Mouse (Mus musculus): Measurements from ENCODE around the gene Tmem248. TPM values are rescaled to one million over a fixed set of nuclear protein-coding genes. Genes with fewer than 3 reads are reported as not detected.
A peak's percentile ranks its signal among the peaks of the same experiment; 100 is the strongest.
"Not testable (repeated sequence)": the region's sequence is repeated elsewhere in the genome, so short reads cannot be mapped to it uniquely, and the experiment has no call there.

Tmem248 gene
- polyA plus RNA-seq, 1 experiment from 2014 or later: 39.6 TPM

DNA sequence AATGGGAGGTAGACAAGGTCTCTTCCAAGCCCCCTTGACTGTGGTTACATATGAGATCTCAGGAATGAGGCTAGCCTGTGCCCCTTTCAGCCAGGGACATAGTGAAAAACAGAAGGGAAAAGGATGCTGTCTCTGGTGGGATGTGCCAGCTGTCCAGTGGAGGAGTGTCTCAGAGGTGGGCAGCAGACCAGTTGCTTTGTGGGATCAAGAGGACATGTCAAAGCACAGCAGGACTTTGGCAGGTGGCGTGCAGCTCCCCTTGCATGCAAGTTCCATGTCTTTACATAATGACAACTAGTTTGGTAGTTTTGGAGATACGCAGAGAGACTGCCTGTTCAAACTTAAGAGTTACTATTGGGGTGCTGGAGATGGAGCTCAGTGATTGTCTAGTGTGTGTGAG lies 23.0 kb downstream of the Tmem248 start:
- 96% methylated on average over 2 of the region's 2 CpGs for WGBS
- H3K9ac ChIP-seq: no peak overlapping the region
- H3K9me3 ChIP-seq: no peaks in the 10 kb centered on the region
- H3K27ac ChIP-seq: no peak overlapping the region
- no peak overlapping the region for H3K4me3 ChIP-seq
- no peak for ATAC-seq (ENCODE audit: borderline replicate concordance, extremely low read depth, low FRiP score, low TSS enrichment)
- H3K4me1 ChIP-seq: no peaks in the 10 kb centered on the region
- no peaks in the 10 kb centered on the region for H3K27me3 ChIP-seq
- H3K36me3 ChIP-seq: peaks cover 90% of the 10 kb centered on the region
- no peak overlapping the region for H3K4me2 ChIP-seq

DNA sequence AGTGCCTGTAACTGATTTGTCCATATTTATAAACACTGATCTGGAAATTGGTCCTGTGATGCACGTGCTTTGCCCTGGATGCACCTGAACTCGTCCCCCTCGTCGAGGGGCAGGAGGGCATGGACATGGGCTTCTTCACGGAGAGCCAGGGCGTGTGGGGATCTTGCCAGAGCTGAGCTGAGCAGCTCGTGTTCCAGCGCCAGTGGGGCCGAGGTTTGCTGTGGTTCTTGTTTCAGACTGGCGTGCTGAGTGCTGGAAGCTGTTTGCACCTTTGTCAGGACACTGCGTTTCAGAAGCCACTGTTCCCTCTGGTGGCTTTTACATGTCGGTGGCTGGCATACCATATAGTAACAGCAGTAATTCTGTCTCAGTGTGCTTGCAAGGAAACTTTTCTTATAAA lies 24.5 kb downstream of the Tmem248 start:
- Histone ChIP-seq H3K9ac (no peak overlapping the region), H3K9me3 (no peaks in the 10 kb centered on the region), H3K4me3 (no peak overlapping the region), H3K27me3 (no peaks in the 10 kb centered on the region), H3K27ac (no peak overlapping the region), H3K36me3 (peaks cover 92% of the 10 kb centered on the region), H3K4me1 (no peaks in the 10 kb centered on the region), H3K4me2 (no peak overlapping the region)
- WGBS: 89% methylated on average over 12 of the region's 12 CpGs
- ATAC-seq (ENCODE audit: borderline replicate concordance, extremely low read depth, low FRiP score, low TSS enrichment): no peak

DNA sequence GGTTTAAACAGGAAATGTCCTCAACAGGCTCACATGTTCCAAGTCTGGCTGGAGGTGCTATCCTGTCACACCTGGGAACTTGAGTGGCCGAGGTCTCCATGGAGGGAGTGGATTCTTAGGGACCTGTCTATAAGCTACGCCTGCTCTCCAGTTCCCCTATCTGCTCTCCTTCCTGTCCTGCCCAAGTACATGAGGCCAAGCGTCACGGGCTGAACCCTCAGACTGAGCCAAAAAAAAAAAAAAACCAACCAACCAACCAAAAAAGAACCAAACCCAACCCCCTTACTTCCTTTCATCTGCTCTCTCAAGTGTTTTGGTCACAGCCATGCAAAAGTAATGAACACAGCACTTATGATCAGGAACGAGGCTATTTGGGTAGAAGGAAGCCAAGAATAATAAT lies 30.9 kb downstream of the Tmem248 start:
- Histone ChIP-seq H3K9ac (no peak overlapping the region), H3K4me3 (no peak overlapping the region), H3K27me3 (no peaks in the 10 kb centered on the region), H3K36me3 (peaks cover 95% of the 10 kb centered on the region), H3K27ac (no peak overlapping the region), H3K4me1 (no peaks in the 10 kb centered on the region), H3K4me2 (no peak overlapping the region), H3K9me3 (no peaks in the 10 kb centered on the region)
- ATAC-seq (ENCODE audit: borderline replicate concordance, extremely low read depth, low FRiP score, low TSS enrichment): no peak
- 51% methylated on average over 5 of the region's 5 CpGs for WGBS

- peak overlapping the region; percentile 74 for H3K4me3 ChIP-seq
- H3K27ac ChIP-seq: peak overlapping the region; percentile 84
- H3K9ac ChIP-seq: peak overlapping the region; percentile 70
- ATAC-seq (ENCODE audit: borderline replicate concordance, extremely low read depth, low FRiP score, low TSS enrichment): no peak
- H3K27me3 ChIP-seq: no peaks in the 10 kb centered on the region
- H3K36me3 ChIP-seq: peaks cover 37% of the 10 kb centered on the region
- H3K9me3 ChIP-seq: no peaks in the 10 kb centered on the region
- peaks cover 22% of the 10 kb centered on the region for H3K4me1 ChIP-seq
- WGBS: 8% methylated on average over 19 of the region's 19 CpGs
- H3K4me2 ChIP-seq: peak overlapping the region; percentile 93
Observed at GRCm38 (mm10) chr5:130254164-130255016, 37.5 kb downstream of the Tmem248 start.

GRCm38 (mm10) chr5:130255017-130255720 lies 38.3 kb downstream of the Tmem248 start, which contains the start of the genes Sbds and Tyw1:
Gene Sbds, minus strand, starts transcription at chr5:130255530.
Gene Tyw1, plus strand, starts transcription at chr5:130255619.
- Histone ChIP-seq H3K9ac (peak within 1 kb of the TSS; percentile 70), H3K9me3 (no peaks in the 10 kb centered on the region), H3K4me2 (peak within 1 kb of the TSS; percentile 93), H3K4me1 (peaks cover 22% of the 10 kb centered on the region), H3K36me3 (peaks cover 30% of the 10 kb centered on the region), H3K4me3 (peak within 1 kb of the TSS; percentile 74), H3K27me3 (no peaks in the 10 kb centered on the region), H3K27ac (peak within 1 kb of the TSS; percentile 84)
- under 1% methylated on average over 52 of the region's 52 CpGs for WGBS
- peak; percentile 87 for ATAC-seq (ENCODE audit: borderline replicate concordance, extremely low read depth, low FRiP score, low TSS enrichment)

DNA sequence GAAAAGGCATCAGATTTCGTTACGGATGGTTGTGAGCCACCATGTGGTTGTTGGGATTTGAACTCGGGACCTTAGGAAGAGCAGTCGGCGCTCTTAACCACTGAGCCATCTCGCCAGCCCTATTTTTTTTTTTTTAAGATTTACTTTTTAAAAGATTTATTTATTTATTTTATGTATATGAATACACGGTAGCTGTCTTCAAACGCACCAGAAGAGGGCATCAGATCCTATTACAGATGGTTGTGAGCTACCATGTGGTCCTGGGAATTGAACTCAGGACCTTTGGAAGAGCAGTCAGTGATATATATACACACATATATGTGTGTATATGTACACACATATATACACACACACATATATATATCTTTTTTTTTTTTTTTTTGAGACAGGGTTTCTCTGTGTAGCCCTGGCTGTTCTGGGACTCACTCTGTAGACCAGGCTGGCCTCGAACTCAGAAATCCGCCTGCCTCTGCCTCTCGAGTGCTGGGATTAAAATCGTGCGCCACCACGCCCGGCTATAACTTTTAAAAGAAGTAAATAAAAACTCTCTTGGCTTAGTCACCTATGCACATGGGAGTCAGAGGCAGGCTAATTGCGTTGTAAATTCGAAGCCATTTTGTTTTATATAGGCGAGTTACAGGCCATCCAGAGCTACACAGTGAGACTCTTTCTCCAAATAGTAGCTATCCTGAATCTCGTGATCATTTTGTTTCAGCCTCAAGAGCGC lies 39.1 kb downstream of the Tmem248 start:
- not testable (repeated sequence) for ATAC-seq (ENCODE audit: borderline replicate concordance, extremely low read depth, low FRiP score, low TSS enrichment); H3K27me3 ChIP-seq; H3K9me3 ChIP-seq
- Histone ChIP-seq H3K4me2 (peak overlapping the region; percentile 93), H3K27ac (peak overlapping the region; percentile 76), H3K4me3 (peak overlapping the region; percentile 74), H3K9ac (peak overlapping the region; percentile 41), H3K4me1 (peaks cover 22% of the 10 kb centered on the region), H3K36me3 (peaks cover 24% of the 10 kb centered on the region)
- 21% methylated on average over 20 of the region's 20 CpGs for WGBS

- Histone ChIP-seq H3K27me3 (no peaks in the 10 kb centered on the region), H3K4me2 (peak overlapping the region; percentile 93), H3K4me3 (peak overlapping the region; percentile 74), H3K9me3 (no peaks in the 10 kb centered on the region), H3K27ac (peak overlapping the region; percentile 78), H3K4me1 (peaks cover 22% of the 10 kb centered on the region), H3K36me3 (peaks cover 16% of the 10 kb centered on the region), H3K9ac (peak overlapping the region; percentile 86)
- ATAC-seq (ENCODE audit: borderline replicate concordance, extremely low read depth, low FRiP score, low TSS enrichment): peak; percentile 94
- WGBS: under 1% methylated on average over 25 of the region's 25 CpGs
Observed at GRCm38 (mm10) chr5:130256678-130257271, 39.9 kb downstream of the Tmem248 start.

- H3K4me2 ChIP-seq: peak overlapping the region; percentile 93
- H3K4me1 ChIP-seq: peaks cover 22% of the 10 kb centered on the region
- H3K27me3 ChIP-seq: no peaks in the 10 kb centered on the region
- H3K4me3 ChIP-seq: peak overlapping the region; percentile 74
- no peaks in the 10 kb centered on the region for H3K9me3 ChIP-seq
- no peak for ATAC-seq (ENCODE audit: borderline replicate concordance, extremely low read depth, low FRiP score, low TSS enrichment)
- WGBS: 7% methylated on average over 8 of the region's 8 CpGs
- peak overlapping the region; percentile 78 for H3K27ac ChIP-seq
- H3K9ac ChIP-seq: peak overlapping the region; percentile 86
- peaks cover 10% of the 10 kb centered on the region for H3K36me3 ChIP-seq
Observed at GRCm38 (mm10) chr5:130257303-130257702, 40.4 kb downstream of the Tmem248 start.

GRCm38 (mm10) chr5:130263454-130263853 lies 46.6 kb downstream of the Tmem248 start:
- no peaks in the 10 kb centered on the region for H3K27me3 ChIP-seq
- no peak for ATAC-seq (ENCODE audit: borderline replicate concordance, extremely low read depth, low FRiP score, low TSS enrichment)
- no peaks in the 10 kb centered on the region for H3K4me1 ChIP-seq
- H3K9me3 ChIP-seq: no peaks in the 10 kb centered on the region
- no peak overlapping the region for H3K4me3 ChIP-seq
- peaks cover 34% of the 10 kb centered on the region for H3K36me3 ChIP-seq
- no peak overlapping the region for H3K9ac ChIP-seq
- no peak overlapping the region for H3K4me2 ChIP-seq
- WGBS: 61% methylated on average over 11 of the region's 11 CpGs
- no peak overlapping the region for H3K27ac ChIP-seq

DNA sequence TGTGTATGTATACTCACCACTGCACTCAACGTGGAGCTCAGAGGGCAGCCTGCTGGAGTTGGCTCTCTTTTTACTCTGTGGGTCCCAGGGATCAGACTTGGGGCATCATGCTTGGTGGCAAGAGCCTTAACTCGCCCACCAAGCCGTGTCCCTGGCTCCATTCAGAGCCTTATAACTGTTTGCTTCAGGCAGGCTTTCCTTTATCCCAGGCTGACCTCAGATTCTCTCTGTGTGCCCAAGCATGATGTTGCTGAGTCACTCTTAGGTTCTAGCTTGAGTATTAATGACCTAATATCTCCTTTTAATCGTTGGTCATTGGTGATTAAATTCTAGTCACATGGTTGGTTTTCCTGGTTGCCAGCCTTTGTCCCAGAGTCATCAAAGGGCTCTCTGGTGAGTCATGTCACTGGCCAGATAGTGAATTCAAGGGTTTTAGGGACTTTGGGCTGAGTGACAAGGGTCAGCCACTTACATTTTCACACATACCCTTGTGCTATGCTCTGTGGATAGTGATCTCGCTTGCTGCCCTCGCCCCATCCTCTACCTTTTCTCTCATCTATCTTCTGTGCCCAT lies 47.6 kb downstream of the Tmem248 start:
- Histone ChIP-seq H3K9ac (no peak overlapping the region), H3K4me2 (no peak overlapping the region), H3K27ac (no peak overlapping the region), H3K9me3 (no peaks in the 10 kb centered on the region), H3K27me3 (no peaks in the 10 kb centered on the region), H3K36me3 (peaks cover 41% of the 10 kb centered on the region), H3K4me1 (no peaks in the 10 kb centered on the region), H3K4me3 (no peak overlapping the region)
- WGBS: 86% methylated on average over 6 of the region's 6 CpGs
- ATAC-seq (ENCODE audit: borderline replicate concordance, extremely low read depth, low FRiP score, low TSS enrichment): no peak

DNA sequence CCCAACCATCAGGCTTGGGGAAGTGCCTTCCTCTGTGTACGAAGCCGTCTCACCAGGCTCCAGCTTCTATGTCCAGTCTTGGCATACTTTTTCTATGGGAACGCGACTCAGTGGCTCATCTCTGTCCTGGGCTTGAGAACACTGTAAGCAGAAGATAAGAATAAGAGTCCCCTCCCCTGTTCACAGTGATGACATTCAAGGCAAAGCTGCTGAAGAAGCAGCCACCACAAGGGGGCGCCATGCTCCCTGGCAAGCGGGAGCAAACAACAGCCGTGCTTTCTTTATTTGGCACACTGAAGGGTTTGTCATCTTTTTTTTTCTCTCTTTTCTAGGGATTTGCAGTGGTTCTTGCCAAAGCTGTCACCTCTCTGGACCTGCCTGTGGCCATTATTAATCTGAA lies 49.8 kb downstream of the Tmem248 start:
- Histone ChIP-seq H3K4me3 (no peak overlapping the region), H3K9ac (no peak overlapping the region), H3K4me2 (no peak overlapping the region), H3K4me1 (no peaks in the 10 kb centered on the region), H3K36me3 (peaks cover 56% of the 10 kb centered on the region), H3K9me3 (no peaks in the 10 kb centered on the region), H3K27me3 (no peaks in the 10 kb centered on the region), H3K27ac (no peak overlapping the region)
- ATAC-seq (ENCODE audit: borderline replicate concordance, extremely low read depth, low FRiP score, low TSS enrichment): no peak
- 83% methylated on average over 7 of the region's 7 CpGs for WGBS

Data from lung, embryonic 15.5 days (tissue).